Mouse (Mus musculus) telencephalon, adult 2 months (tissue): ENCODE results near the gene Fam219a.
A peak's percentile ranks its signal among the peaks of the same experiment; 100 is the strongest.

Experiments
- DNase-seq: peaks from one replicate; pipeline ENCODE4 v3.0.0-alpha.2; 2011; ENCODE audit warnings: low read depth, low spot score

The Fam219a gene

DNA sequence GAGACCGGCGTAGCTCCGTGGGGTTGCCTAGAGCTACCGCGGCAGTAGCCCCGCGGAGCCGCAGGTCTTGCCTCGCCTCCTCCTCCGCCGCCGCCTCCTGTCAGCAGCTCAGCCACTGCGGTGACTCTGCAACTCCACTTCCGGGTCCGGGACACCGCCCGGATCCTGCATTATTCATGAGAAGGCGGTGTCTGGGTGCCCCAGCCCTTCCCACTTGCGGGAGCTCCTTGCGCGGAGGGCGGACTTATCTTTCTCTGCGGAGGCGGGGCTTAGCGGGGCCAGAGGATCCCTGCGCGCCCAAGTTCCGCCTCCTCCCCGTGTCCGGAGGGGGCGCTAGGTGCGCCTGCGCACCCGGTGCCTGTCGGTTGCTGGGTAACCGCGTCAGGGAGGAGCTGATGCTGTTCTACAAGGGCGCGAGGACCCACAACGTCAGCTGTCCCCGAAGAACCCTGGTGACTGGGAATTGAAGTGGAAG is at the start of gene Fam219a, which contains the start of gene Dnaic1:
Gene Fam219a (minus strand): TSS at position 128 of the 475 bp plus-strand sequence.
Gene Dnaic1 (plus strand): TSS at position 365 of the 475 bp plus-strand sequence.
- peak; percentile 99 for DNase-seq

DNA sequence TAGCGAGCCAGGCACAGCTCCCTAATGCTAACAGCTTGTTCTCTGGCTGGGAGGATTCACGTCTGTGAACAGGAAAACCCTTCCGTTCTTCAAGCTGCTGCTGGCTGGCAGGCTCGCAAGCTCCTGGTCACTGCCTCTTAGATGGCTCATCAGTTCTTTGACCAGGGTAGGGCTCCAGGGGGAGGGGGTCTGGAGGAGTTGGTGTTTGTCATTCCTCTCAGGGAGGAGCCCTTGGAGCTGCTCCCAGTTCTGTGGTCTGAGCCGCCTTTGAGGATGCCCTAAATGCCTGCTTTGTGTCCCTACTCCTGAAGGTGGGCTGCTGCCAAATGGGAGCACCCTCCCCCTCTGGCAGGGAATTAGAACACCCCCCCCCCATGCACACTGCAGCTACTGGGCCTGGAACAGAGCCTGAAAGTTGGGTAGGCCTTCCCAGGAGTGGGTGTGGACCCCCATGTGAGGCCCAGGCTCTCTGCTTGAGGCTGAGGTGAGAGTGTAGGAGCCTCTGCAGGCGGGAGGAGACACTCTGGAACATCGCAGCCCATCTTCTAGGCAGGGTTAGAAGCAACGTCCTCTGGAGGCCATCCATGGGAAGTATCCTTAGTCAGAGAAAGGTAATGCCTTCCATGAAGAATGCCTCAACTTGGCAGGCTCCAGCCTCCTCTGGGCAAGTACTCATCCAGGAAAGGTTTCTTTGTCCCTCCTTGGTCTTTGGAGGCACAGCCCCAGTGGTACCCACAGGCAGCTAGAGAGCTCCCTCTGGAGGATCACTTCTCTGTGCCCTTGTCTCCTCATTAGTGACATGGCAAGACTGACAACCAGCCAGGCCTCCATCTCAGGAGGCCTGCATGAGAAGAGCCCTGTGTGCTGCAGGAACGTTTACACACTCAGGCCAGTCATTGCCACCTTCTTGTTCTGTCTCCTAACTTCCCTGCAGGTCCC is 46.6 kb upstream of the Fam219a start:
- DNase-seq: peak; percentile 67

DNA sequence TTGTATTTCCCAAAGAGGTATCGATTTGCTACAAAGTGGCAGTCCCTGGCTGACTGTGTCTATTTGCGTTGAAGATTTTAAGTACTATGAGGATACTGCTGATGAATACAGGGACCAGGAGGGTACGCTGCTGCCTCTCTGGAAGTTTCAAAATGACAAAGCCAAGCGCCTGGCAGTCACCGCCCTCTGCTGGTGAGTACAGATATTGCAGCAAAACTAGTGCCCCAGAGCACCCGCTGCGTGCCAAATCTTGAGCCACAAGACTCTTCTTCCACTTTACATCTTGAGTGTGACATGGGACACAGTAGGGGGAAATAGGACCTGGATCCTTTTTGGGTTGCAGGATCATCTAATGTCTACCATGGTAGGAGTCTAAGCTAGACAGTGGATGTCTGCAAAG is 44.8 kb upstream of the Fam219a start:
- DNase-seq: peak; percentile 47

DNA sequence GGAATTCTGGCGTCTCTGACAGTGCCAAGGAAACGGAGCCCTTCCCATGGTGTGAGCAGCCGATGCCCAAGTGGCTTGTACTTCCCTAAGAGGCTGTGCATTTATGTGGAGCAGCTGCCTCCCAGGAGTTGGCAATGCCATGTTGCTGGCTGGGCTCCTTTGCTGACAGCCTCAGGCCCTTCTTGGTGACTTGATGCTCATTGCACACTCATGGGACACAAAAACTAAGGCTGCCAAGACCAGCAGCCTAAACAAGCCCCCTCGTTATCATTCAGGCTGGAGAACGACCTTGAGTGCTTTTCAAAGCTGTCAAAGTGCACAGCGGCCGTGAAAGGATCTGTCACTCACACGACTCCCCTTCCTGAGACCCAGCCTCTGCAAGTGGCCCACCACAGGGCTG is 42.8 kb upstream of the Fam219a start:
- no peak for DNase-seq

DNA sequence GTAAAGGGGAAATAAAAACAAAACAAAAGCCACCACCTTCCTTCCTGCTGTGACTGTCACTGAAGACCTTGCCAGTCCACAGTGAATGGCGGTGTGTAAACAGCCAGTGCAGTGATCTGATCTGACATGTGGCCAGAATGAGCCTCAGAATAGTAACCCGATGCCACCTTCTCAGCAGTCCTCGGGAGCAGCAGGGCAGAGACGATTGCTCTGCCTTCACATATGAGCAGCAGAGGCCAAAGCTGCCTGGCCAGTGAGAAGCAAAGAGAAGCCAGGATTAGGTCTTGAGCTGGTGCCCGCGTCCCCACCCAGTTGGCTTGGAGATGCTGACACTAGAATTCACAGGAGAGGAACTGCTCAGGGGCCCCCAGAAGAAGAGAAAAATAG is 41.2 kb upstream of the Fam219a start:
- no peak for DNase-seq

DNA sequence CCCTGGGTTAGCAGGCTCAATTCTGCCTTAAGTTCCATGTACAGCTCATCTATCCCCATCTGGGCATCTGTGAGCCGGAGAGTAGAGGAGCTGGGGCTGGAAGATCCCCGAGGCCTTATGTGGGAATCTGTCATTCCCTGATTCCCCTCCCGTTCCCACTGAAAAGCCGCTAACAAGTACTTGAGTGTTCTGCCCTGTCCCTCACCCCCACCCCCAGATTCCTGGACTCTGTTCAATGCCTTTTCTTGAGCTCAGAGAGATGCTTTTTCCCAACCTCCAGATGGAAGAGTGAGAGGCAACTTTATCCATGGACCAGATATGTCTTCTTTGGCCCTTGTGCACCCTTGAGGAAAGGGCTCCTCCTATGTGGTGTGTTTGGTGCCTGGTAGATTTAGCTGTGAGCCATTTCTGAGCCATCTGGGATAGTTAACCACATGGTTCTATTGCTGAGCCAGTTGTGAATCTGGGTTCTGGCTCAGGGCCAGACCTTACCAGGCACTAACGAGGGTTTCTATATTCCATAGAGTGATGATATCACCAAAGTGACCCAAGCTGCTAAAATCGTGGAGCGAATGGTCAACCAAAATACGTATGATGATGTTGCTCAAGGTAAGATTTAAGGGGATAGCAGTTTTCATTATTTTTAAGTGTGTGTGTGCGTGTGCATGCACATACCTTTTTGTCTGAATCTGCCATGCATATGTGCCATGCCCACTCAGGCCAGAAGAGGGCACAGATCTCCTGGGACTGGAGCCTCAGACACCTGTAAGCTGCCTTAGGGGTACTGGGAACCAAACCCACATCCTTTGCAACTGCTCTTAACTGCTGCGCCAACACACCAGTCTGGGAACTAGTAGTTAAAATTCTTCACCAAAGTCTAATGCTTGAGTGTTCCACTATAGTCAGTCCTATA is 40.6 kb upstream of the Fam219a start:
- no peak for DNase-seq

DNA sequence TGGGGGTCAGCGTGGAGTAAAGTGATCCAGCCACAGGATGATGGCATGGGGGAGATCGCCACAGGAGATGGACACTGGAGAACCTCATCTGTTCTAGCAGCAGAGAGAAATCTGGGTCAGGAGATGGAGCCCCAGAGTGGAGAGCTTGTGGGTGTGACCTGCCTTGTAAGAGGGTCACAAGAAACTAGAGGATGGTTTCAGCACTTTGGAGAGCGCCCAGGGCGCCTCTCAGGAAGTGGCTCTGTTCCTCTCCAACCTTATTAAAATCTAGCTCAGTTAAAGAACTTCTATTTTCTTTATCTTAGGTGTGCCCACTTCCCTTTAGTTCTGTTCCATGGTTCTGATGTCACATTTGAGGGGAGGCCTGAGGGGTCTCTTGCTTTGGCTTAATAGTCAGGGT is 37.4 kb upstream of the Fam219a start:
- DNase-seq: no peak

DNA sequence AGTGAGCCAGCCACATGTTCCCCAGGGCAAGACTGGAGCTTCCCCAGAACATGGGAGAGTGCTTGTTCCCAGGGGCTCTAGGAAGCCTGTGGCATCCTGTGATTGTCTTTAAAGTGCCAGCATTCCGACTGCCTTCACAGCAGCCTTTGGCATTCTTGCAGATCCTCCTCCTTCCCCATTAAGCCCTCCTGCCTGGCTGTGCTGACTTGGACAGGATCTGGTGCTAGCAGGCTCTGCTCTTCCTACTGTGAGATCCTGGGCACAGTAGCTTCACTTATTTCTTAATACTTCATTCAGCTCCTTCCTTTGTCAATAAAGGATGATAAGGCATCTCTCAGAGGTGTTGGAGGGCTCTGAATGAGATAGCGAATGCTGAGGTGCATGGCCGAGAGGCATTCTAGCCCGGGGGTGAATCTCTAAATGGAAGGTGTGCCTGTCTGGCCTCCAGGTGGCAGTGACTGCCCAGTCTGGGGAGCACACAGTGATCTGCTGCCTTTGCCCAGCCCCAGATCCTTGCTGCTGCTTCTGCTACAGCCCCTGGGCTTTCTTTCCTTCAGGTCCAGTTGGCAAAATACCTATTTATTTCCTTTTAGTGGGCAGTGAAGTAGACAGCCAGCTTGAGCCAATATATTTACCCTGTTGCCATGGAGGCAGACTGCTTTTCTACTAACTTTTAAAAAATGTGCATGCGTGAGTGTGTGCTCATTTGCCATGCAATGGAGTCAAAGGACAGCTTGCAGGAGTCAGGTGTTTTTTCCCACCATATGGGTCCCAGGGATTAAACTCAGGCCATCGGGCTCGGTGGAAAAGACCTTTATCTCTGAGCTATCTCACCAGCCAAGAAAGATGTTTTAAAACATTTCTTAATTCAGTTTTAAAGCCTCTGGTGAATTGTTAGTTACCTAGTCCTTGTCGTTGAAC is 35.4 kb upstream of the Fam219a start:
- DNase-seq: no peak

DNA sequence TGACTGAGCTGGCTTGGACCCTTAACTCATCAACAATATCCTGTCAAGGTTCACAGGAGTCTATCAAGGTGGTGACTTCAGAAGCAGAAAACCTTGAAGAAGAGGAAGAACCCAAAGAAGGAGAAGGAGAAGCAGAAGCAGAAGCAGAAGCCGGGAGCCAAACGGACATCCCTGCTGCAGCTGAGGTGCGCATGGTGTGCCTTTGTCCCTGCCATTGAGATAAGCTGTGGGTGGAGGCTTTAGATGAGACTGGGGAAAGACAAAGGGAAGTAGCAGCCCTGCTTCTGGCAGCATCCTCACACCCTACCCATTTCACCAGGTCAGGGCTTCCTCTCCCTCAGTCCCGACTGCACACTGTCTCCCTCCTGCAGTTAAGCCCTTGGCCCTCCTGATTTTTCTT is 33.5 kb upstream of the Fam219a start:
- no peak for DNase-seq

DNA sequence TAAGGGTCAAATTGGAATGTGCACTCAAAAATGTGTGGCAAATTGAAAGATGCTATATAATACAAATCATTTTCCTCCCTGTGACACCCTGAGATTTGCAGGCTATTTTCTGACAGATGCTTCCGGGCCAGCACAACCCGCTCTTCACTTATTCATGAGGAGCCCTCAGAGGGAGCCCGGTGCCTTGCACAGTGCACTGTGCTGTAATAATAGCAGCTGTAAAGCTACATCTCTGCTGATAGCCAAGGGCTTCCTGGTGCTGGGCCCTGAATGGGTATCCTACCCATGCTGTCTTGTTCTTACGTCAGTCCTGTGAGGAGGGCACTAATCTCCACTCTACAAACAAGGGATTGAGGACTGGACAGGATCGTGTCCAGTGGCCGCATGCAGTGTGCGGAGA is 14.0 kb upstream of the Fam219a start:
- DNase-seq: no peak

DNA sequence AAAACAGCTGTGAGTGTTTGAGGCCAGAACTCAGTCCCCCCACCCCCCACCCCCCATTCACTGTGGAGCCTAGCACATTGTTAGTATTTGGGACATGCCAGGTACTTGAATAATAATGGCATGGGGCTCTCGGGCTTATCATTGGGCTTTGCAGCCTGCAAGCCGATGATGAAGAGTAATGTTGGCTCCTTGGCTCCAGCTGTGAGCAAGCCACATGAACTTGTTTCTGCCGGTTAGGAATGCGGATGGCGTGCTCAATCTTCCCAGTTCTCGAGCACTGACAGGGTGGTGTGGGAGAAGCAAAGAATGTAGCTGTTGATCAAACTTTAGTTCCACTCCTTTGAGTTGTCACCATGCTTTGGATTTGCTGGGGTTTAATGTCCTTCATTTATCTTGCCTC is 6.6 kb upstream of the Fam219a start:
- DNase-seq: no peak

DNA sequence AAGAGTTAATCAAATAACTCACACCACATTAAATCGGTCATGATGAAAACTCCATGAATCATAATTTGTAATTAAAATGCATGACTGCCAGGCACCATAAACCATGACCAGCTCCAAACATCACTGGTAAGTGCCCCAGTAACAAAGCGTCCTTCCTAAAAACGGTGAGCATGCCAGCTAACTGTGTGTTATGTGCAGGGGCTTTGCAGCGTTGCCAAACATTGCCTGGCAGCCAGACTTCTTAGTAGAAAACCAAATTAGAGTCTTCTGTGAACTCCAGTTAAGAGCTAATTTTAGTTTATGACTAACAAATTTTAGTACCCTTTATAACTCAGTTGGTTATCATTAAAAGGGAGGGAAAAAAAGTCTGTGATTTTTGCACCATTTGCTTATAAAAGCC is 4.2 kb upstream of the Fam219a start:
- DNase-seq: no peak

DNA sequence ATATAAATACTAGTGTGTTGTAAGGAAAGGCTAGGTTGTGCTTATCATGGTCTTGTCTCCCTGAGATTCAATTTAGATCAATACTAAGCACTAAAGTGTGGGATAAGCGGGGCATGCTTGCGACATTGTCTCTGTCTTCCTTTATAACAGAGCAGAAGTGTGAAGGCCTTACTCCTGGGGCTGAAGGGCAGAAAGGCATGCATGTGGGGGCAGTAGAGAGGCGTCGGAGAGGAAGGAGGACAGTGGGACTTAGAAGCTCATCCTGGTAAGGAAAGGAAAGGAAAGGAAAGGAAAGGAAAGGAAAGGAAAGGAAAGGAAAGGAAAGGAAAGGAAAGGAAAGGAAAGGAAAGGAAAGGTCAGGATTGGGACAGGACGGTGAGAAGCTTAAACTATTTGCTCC is 2.2 kb upstream of the Fam219a start:
- no peak for DNase-seq

DNA sequence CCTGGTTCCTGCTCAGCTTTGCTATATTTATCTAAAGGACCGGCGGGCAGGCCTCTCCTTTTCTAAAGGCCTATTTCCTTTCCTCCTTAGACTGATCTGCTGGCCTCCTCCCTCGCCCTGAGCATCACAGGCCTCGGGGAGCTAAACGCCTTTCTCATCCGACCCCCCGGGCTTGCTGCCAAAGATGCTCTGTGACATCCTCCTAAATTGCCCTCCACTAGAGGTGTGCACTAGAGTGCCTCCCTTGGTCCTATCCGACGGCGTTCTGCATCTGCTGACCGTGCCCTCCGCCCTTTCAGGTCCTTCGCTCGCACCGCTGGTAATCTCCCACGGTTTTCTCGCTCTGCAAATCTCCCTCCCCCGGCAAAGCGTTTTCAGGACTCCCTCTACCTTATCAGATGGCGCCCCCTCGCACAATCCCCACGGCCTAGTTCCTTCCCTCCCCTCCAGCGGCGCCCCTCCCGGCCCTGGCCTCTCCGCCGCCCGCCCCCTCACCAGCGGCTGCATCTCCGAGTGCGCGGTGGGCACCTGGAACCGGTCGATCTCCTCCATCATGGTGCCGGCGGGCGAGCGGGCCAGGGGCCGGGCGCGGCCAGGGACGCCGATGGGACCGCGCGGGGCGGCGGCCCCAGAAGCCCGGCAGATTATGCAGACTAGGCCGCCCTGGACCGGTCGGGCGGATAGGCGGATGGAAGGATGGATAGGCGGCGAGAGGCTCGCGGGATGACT is 492 bp downstream of the Fam219a start:
- no peak for DNase-seq

DNA sequence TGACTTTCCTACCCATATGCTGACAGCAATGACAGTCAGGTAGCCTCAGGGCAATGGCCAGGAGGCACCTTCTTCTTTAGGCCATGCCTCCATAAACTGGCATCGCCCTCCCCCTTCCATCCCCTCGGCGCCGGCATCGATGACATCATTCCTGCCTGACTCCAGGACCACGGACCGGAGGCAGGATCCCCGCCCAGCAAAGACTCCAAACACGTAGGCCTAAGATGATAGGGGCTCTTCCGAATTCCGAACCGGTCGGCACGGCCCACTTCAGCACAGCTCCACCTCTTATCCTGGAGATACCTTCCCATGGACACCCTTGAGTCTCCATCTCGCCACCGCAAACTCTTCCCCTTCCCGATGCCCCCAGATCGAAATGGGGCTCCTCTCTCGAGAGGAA is 1.1 kb downstream of the Fam219a start:
- DNase-seq: peak; percentile 74

DNA sequence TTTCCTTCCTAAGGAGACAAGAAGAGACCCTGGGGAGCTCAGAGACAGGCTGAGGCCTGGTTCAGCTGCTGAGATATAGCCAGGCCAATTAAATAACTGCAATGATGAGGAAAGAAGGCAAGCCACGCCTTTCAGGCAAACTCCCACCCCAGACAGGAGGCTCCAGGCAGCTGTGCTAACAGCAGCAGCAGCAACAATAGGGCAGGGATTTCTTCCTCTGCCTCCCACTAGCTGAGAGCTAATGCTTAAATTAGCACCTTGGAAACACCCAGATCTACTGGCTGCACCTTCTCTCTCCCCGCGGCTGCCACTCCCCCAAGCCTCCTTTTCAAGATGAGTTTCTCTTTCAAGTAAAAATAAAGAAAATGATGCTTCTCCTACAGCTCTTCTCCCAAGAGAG is 3.2 kb downstream of the Fam219a start:
- peak; percentile 71 for DNase-seq

DNA sequence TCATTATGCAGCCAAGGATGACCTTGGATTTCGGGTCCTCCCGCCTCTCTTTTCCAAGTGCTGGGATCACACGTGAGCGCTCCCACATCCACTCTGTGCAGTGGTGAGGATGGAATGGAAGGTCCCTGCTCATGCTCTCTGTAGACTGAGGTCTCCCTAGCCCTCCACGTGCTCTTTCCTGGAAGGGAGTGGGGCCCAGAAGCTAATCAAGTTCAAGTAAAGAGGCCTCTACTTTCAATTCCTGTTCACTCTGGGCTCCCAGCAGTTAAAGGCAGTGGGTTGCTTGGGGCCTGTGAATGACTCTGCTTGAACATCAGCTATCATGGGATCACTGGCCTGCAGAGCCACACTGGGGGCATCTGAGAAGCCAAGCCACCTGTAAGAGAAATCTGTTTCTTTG is 6.0 kb downstream of the Fam219a start:
- no peak for DNase-seq

DNA sequence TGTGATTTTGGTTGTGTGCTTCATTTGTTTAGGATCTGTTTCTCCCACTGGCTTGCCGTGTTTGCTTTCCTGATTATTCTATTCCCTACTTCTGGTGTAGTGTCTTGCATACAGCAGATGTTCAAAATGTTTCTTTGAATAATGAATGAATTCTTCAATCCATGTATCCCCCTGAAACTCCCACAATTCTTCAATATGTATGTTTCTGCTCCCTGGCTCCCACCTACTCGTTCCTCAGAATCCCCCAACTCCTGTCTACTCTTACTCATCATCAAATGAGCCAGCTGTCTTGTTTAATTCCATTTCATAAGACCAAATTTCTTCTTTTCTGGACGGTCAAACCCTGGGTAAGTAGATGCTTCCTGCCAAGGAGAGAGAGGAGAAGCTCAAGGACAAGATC is 12.2 kb downstream of the Fam219a start:
- no peak for DNase-seq

DNA sequence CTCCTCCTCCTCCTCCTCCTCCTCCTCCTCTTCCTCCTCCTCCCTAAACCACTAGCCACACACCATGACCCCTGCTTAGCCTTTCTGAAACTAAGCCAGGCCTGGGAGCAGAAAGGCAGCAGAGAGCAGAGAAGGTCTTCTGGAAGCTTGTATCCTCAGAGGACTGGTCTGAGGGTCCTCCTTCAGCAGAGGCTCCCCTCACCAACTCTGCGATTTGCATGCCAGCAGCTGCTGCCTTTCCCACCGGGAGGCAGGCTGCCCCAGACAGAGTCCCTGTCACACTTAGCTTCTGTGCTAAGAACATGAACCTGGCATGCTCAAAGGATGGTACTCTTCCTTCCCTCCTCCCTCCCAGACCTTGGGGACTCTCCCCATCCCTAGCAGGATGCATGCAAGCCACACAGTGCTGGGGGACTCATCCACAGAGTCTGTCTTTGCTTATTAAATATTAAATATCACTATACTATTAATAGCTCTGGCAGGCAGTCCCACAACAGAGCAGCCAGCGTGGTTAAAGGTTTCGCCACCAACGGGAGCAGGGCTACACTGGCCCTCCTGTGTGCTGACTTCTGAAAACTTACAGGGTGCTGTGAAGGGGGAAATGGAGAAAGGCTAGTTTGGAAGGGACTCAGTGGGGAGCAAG is 12.9 kb downstream of the Fam219a start:
- DNase-seq: no peak
